Mouse (Mus musculus): ENCODE measurements at regions not wholly inside any gene's neighbourhood (a gene's known extent, or its start where the extent isn't known, plus 50 kb on each side); places are given as distances from the start of the nearest gene placed in this dataset.

DNA sequence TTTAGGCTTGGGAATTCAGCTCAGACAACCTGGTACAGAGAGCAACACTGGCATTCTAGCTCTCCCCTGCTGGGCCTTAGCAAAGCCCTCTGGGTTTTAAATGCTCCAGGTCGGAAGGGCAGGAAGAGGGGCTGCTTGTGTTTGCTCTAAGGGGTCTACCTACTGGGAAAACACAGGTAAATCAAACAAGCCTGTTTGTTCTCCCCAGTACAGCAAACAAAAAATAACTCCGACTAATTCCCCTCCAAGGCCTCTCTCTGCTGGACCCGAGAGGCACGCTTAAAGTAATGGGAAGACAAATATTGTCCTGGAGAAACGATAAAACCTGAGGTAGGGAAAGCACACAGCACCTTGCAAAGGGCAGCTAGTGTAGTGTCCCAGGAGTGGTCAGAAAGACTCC is 118.4 kb downstream of the Rplp1 start:
- peaks cover 2% of the 10 kb centered on the region; the same call in 1 of the 2 replicates for H3K27me3 ChIP-seq (ENCODE audit: insufficient read depth, low read length)
- TF ChIP-seq NANOG (IDR thresholded peaks at IDR 0.05; ENCODE audit: borderline replicate concordance, low read length) (no peak), CTCF (conservative IDR thresholded peaks at IDR 0.05; ENCODE audit: low read length) (no peak), POU5F1 (IDR thresholded peaks at IDR 0.05; ENCODE audit: borderline replicate concordance, low read length) (no peak)
- no peak overlapping the region for H3K4me3 ChIP-seq (replicated peaks; ENCODE audit: low read length)

DNA sequence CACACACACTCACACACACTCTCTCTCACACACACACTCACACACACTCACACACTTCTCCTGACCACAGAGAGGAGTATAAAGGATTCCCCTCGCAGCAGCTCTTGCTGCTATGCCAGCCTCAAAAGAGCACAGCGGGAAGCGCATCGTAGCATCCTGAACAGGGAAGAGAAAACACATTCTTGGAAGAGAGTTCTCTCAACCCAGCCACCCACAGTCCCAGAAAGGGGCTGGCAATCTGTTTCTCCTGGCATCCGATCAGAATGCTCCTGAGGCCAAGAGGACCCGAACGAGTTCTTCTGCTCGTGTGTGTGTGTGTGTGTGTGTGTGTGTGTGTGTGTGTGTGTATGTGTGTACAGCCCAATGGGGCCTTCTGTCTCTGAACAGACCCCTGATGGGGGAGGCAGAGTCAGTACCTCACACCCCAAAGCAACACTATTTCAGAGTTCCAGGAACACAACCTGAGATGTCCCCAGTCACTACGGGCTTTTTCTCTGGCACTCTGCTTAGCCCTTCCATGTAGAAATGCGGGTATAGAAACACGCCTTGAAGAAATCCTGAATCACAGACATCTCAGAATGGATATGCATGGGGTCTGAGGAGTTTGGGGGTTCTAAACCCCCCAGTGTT is 122.8 kb downstream of the Rplp1 start:
- no peak for TF ChIP-seq POU5F1 (IDR thresholded peaks at IDR 0.05; ENCODE audit: borderline replicate concordance, low read length)
- no peak for TF ChIP-seq CTCF (conservative IDR thresholded peaks at IDR 0.05; ENCODE audit: low read length)
- TF ChIP-seq NANOG (IDR thresholded peaks at IDR 0.05; ENCODE audit: borderline replicate concordance, low read length), result no peak
- no peaks in the 10 kb centered on the region for H3K36me3 ChIP-seq (ENCODE audit: insufficient read depth, low read length)
- H3K4me1 ChIP-seq (replicated peaks; ENCODE audit: low read depth, low read length), result no peaks in the 10 kb centered on the region
- peaks cover 7% of the 10 kb centered on the region for H3K9me3 ChIP-seq (ENCODE audit: low read length)
- 0 out of 2 replicates have a peak, but pooled peaks cover 2% of the 10 kb centered on the region for H3K27me3 ChIP-seq (ENCODE audit: insufficient read depth, low read length)
- no peak overlapping the region for H3K4me3 ChIP-seq (replicated peaks; ENCODE audit: low read length)

More for the DNA sequence above, 118.4 kb downstream of the Rplp1 start:
- Histone ChIP-seq H3K4me1 (replicated peaks; ENCODE audit: low read depth, low read length) (no peaks in the 10 kb centered on the region), H3K36me3 (ENCODE audit: insufficient read depth, low read length) (no peaks in the 10 kb centered on the region), H3K9me3 (ENCODE audit: low read length) (peaks cover 7% of the 10 kb centered on the region)

DNA sequence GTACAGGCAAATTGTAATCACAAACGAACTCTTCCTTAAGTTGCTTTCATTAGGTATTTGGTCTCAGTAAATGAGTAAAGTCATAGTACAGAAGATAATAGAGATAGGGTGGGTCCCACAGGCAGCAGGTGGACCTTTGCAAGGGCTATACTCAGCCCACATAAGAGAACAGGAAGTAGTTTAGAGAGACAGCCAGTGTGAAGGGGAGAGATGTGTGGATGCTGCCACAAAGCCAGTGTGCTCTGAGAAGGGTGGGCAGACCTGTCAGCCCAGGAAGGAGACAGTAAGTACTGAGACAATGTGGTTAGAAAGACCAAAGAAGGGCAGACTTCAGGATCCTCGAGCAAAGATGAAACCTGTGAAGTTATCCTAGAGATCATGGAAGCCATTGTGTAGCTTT is 123.5 kb downstream of the Rplp1 start:
- Histone ChIP-seq H3K4me1 (replicated peaks; ENCODE audit: low read depth, low read length) (no peaks in the 10 kb centered on the region), H3K36me3 (ENCODE audit: insufficient read depth, low read length) (no peaks in the 10 kb centered on the region), H3K4me3 (replicated peaks; ENCODE audit: low read length) (no peak overlapping the region), H3K9me3 (ENCODE audit: low read length) (peaks cover 7% of the 10 kb centered on the region), H3K27me3 (ENCODE audit: insufficient read depth, low read length) (0 out of 2 replicates have a peak, but pooled peaks cover 2% of the 10 kb centered on the region)
- TF ChIP-seq POU5F1 (IDR thresholded peaks at IDR 0.05; ENCODE audit: borderline replicate concordance, low read length), result no peak
- no peak for TF ChIP-seq CTCF (conservative IDR thresholded peaks at IDR 0.05; ENCODE audit: low read length)
- no peak for TF ChIP-seq NANOG (IDR thresholded peaks at IDR 0.05; ENCODE audit: borderline replicate concordance, low read length)

DNA sequence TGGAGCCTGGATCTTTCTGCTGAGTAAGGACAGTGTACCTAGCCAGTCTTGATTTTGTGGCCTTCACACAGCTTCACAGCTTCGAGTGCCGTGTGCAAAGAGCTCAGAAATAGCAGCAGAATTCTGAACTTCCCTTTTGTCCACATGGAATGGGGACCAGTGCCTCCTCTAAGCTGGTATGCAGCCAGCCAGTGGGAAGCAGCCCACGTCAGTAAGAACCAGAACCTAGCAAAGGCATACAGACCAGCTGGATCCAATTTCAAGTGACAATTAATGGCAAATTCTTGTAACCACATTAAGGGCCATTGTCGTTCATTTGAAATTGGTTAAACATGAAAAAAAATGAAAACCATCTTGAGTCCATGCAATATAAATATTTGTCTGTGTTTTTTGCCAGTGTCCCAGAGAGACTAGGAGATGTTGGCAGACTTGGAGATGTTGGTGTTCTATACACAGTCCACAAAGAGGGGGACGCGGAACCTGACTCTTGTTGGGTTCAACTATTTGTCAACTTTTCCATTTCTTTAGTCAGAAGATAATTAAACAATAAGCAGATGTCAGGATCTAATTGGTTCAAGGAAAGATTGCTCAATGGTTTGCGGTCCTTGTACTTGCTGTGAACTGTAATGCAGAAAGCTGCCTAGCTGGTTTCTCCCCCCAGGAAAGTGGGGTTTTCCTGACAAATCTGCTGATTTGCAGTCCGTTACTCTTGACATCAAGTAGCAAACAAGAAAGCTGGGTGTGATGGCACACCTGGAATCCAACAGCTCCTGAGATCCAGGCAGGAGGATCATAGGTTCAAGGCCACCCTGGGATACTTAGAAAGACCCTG is 125.1 kb downstream of the Rplp1 start:
- H3K4me3 ChIP-seq (replicated peaks; ENCODE audit: low read length), result no peak overlapping the region
- H3K27me3 ChIP-seq (ENCODE audit: insufficient read depth, low read length), result no peaks in the 10 kb centered on the region
- TF ChIP-seq POU5F1 (IDR thresholded peaks at IDR 0.05; ENCODE audit: borderline replicate concordance, low read length) (no peak), CTCF (conservative IDR thresholded peaks at IDR 0.05; ENCODE audit: low read length) (no peak), NANOG (IDR thresholded peaks at IDR 0.05; ENCODE audit: borderline replicate concordance, low read length) (no peak)
- H3K36me3 ChIP-seq (ENCODE audit: insufficient read depth, low read length), result no peaks in the 10 kb centered on the region
- H3K4me1 ChIP-seq (replicated peaks; ENCODE audit: low read depth, low read length), result no peaks in the 10 kb centered on the region
- H3K9me3 ChIP-seq (ENCODE audit: low read length), result peaks cover 7% of the 10 kb centered on the region

DNA sequence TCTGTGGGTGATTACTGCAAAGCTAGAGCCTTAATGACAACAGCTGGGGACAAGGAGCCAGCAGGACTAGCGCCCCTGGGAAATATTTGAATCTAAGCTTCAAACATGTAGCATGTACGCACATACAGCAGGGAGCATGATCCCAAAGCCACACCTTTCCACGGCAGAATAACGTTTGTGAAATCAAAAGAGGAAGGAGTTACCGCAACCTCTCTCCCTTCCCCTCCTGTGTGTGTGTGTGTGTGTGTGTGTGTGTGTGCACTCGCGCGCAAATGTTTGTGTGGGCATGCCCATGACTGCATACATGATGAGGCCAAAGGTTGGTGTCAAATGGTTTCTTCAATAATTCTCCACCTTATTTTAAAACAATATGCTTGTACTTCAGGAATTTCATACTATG is 132.9 kb downstream of the Rplp1 start:
- H3K9me3 ChIP-seq (ENCODE audit: low read length), result peaks cover 3% of the 10 kb centered on the region; the same call in 1 of the 2 replicates
- H3K27me3 ChIP-seq (ENCODE audit: insufficient read depth, low read length), result no peaks in the 10 kb centered on the region
- no peaks in the 10 kb centered on the region for H3K36me3 ChIP-seq (ENCODE audit: insufficient read depth, low read length)
- no peaks in the 10 kb centered on the region for H3K4me1 ChIP-seq (replicated peaks; ENCODE audit: low read depth, low read length)
- TF ChIP-seq NANOG (IDR thresholded peaks at IDR 0.05; ENCODE audit: borderline replicate concordance, low read length) (no peak), POU5F1 (IDR thresholded peaks at IDR 0.05; ENCODE audit: borderline replicate concordance, low read length) (no peak), CTCF (conservative IDR thresholded peaks at IDR 0.05; ENCODE audit: low read length) (no peak)
- no peak overlapping the region for H3K4me3 ChIP-seq (replicated peaks; ENCODE audit: low read length)

DNA sequence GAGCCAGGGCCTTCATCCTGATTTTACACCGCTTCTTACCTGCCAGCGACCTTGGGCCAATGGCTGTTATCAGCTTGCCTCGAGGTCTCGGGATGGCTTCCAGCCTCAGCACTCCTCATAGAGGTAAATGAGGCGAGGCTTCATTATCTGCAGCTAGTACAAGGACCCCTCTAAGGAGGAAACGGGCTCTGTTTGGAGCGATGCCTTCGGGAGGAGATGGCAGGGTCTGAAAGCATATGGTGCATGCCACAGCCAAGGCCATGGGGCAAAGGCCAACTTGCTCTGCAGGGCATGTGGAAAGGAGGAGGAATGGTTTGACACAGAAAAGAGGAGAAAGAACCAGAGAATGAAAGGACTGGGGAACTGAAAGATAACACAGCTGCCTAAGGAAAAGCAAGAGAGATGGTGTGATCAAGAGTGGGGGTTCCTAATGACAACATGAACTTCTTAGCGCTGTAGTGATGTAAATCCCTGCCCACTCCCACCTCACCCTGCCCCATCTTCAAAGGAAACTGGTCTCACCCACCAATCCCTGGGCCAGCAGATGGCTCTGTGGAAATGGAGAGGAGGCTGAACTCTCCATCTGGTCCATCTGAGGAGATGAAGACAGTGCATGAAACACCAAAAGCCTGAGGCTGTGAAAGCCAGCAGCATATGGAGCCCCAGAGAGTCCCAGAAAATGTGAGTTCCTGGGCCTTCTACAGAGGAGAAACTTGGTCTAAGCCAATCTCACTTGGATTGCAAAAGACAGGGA is 134.0 kb downstream of the Rplp1 start:
- Histone ChIP-seq H3K27me3 (ENCODE audit: insufficient read depth, low read length) (no peaks in the 10 kb centered on the region), H3K4me1 (replicated peaks; ENCODE audit: low read depth, low read length) (0 out of 2 replicates have a peak, but pooled peaks cover under 1% of the 10 kb centered on the region), H3K36me3 (ENCODE audit: insufficient read depth, low read length) (no peaks in the 10 kb centered on the region), H3K9me3 (ENCODE audit: low read length) (peaks cover 3% of the 10 kb centered on the region; the same call in 1 of the 2 replicates), H3K4me3 (replicated peaks; ENCODE audit: low read length) (no peak overlapping the region)
- no peak for TF ChIP-seq NANOG (IDR thresholded peaks at IDR 0.05; ENCODE audit: borderline replicate concordance, low read length)
- TF ChIP-seq CTCF (conservative IDR thresholded peaks at IDR 0.05; ENCODE audit: low read length), result no peak
- no peak for TF ChIP-seq POU5F1 (IDR thresholded peaks at IDR 0.05; ENCODE audit: borderline replicate concordance, low read length)

DNA sequence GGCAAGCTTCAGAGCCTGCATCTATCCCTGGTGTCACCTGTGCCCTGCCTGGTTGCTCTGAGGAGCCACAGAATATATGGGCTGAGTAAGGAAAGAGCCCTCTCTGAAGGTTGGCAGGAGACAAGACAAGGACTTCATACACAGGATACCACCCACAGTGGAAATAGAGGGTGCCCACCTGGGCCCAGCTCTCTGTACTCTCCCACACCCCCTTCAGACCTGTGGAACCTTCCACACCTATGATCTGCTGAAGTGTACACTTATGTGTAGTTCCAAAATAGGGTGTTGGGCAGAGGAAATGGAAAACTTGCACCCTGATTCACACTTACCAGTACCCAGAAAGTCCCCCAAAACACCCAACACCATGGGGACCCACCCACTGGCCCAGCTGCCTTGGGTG is 135.2 kb downstream of the Rplp1 start:
- Histone ChIP-seq H3K36me3 (ENCODE audit: insufficient read depth, low read length) (no peaks in the 10 kb centered on the region), H3K27me3 (ENCODE audit: insufficient read depth, low read length) (no peaks in the 10 kb centered on the region), H3K4me1 (replicated peaks; ENCODE audit: low read depth, low read length) (0 out of 2 replicates have a peak, but pooled peaks cover 2% of the 10 kb centered on the region), H3K9me3 (ENCODE audit: low read length) (peaks cover 3% of the 10 kb centered on the region; the same call in 1 of the 2 replicates), H3K4me3 (replicated peaks; ENCODE audit: low read length) (no peak overlapping the region)
- TF ChIP-seq POU5F1 (IDR thresholded peaks at IDR 0.05; ENCODE audit: borderline replicate concordance, low read length) (no peak), CTCF (conservative IDR thresholded peaks at IDR 0.05; ENCODE audit: low read length) (no peak), NANOG (IDR thresholded peaks at IDR 0.05; ENCODE audit: borderline replicate concordance, low read length) (no peak)

DNA sequence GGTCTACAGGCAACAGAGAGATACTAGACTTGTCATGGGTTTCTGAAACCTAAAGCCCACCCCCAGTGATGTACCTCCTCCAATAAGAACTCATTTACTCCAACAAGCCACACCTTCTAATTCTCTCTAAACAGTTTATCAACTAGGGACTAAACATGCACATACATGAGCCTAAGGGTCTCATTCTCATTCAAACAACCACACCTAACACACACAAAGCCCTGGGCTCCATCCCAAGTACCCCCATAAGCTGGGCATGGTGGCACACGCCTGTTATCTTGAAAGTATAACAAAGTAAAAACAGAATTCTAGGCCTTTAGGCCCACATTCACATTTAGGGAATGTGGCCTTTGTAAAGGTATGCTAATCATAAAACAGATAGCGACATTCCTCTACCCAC is 137.9 kb downstream of the Rplp1 start:
- no peaks in the 10 kb centered on the region for H3K27me3 ChIP-seq (ENCODE audit: insufficient read depth, low read length)
- H3K4me1 ChIP-seq (replicated peaks; ENCODE audit: low read depth, low read length), result 0 out of 2 replicates have a peak, but pooled peaks cover 2% of the 10 kb centered on the region
- no peak overlapping the region for H3K4me3 ChIP-seq (replicated peaks; ENCODE audit: low read length)
- H3K36me3 ChIP-seq (ENCODE audit: insufficient read depth, low read length), result no peaks in the 10 kb centered on the region
- TF ChIP-seq CTCF (conservative IDR thresholded peaks at IDR 0.05; ENCODE audit: low read length) (no peak), NANOG (IDR thresholded peaks at IDR 0.05; ENCODE audit: borderline replicate concordance, low read length) (no peak), POU5F1 (IDR thresholded peaks at IDR 0.05; ENCODE audit: borderline replicate concordance, low read length) (no peak)
- peaks cover 3% of the 10 kb centered on the region; the same call in 1 of the 2 replicates for H3K9me3 ChIP-seq (ENCODE audit: low read length)

Data from E14TG2a.4 (cell line).